Mouse (Mus musculus) G1E (cell line): ENCODE results near the gene Tns1.

Experiments
- CTCF ChIP-seq: IDR thresholded peaks from 2 replicates; pipeline ENCODE4 v1.5.1; 2012; ENCODE audit warnings: low read depth, low read length, inconsistent platforms, mixed read lengths
- GATA1 ChIP-seq: IDR thresholded peaks from 2 replicates; pipeline ENCODE4 v1.6.1; 2012; ENCODE audit warnings: borderline replicate concordance, low read length, inconsistent platforms, mixed read lengths
- GATA2 ChIP-seq: IDR thresholded peaks from 2 replicates; pipeline ENCODE4 v1.6.1; 2012; ENCODE audit warnings: low read depth, low read length, inconsistent platforms, borderline replicate concordance

GRCm38 (mm10) chr1:73972726-73973125, 151.5 kb downstream of the Tns1 start:
- TF ChIP-seq CTCF = no peak
- TF ChIP-seq GATA1 = no peak
- no peak for TF ChIP-seq GATA2
